Mouse (Mus musculus) limb, embryonic 14.5 days (tissue): ENCODE results near the gene Acot12. TPM values are rescaled to one million over a fixed set of nuclear protein-coding genes. Genes with fewer than 3 reads are reported as not detected.

ENCODE experiments used
- ATAC-seq: fragments of 200-750 bp; cut with Nextera tagmentation; 2 replicates; pipeline ENCODE4 v1.8.0; 2017; ENCODE audit warnings: low read depth, moderate number of reproducible peaks, moderate TSS enrichment; ENCODE audit not compliant: low FRiP score
- DNase-seq: peaks from one replicate; pipeline ENCODE4 v3.0.0-alpha.2; 2015; ENCODE audit warnings: low spot score
- H3K27ac ChIP-seq: fragments of 300-500 bp; sonication (generic); replicated peaks from 2 replicates; pipeline ENCODE4 v1.5.1; 2014; ENCODE audit warnings: low read depth, mild to moderate bottlenecking, low read length, moderate library complexity, mixed read lengths
- H3K27me3 ChIP-seq: fragments of 300-500 bp; sonication (generic); 2 replicates; pipeline ENCODE4 v1.6.1; 2014; ENCODE audit warnings: low read length, mixed read lengths; ENCODE audit not compliant: control insufficient read depth, insufficient read depth
- H3K36me3 ChIP-seq: fragments of 300-500 bp; sonication (generic); 2 replicates; pipeline ENCODE4 v1.6.1; 2014; ENCODE audit warnings: mild to moderate bottlenecking, low read length, moderate library complexity, mixed read lengths; ENCODE audit not compliant: control insufficient read depth, insufficient read depth
- H3K4me1 ChIP-seq: fragments of 300-500 bp; sonication (generic); 2 replicates; pipeline ENCODE4 v1.6.1; 2014; ENCODE audit warnings: antibody characterized with exemption, low read length, mixed read lengths; ENCODE audit not compliant: control insufficient read depth, insufficient read depth
- H3K4me2 ChIP-seq: fragments of 300-500 bp; sonication (generic); replicated peaks from 2 replicates; pipeline ENCODE4 v1.6.1; 2014; ENCODE audit warnings: low read depth, mild to moderate bottlenecking, low read length, moderate library complexity; ENCODE audit not compliant: severe bottlenecking
- H3K4me3 ChIP-seq: fragments of 300-500 bp; sonication (generic); replicated peaks from 2 replicates; pipeline ENCODE4 v1.5.1; 2014; ENCODE audit warnings: low read length
- H3K9ac ChIP-seq: fragments of 300-500 bp; sonication (generic); 2 replicates; pipeline ENCODE4 v1.6.1; 2014; ENCODE audit warnings: mild to moderate bottlenecking, low read depth, low read length, moderate library complexity; ENCODE audit not compliant: severe bottlenecking
- H3K9me3 ChIP-seq: fragments of 300-500 bp; sonication (generic); 2 replicates; pipeline ENCODE4 v1.6.1; 2016; ENCODE audit warnings: low read length; ENCODE audit not compliant: control insufficient read depth
- POLR2A ChIP-seq: fragments of 200-500 bp; IDR thresholded peaks from 2 replicates; pipeline ENCODE4 v1.8.0; 2012; ENCODE audit warnings: inconsistent platforms, mild to moderate bottlenecking, moderate library complexity, borderline replicate concordance; ENCODE audit not compliant: insufficient read depth, insufficient read length; ENCODE audit errors: extremely low read depth
- microRNA-seq: library from miRNA; unstranded; fragments of <30 nt; microRNA quantifications from one replicate; pipeline ENCODE4, GENCODE M21; 2016
- polyA plus RNA-seq, 2 experiments: library from polyadenylated mRNA; depleted of rRNA in 1 of 2; stranded (reverse) in 1 of 2; unstranded in 1 of 2; fragments of >200 nt; fragmentation: Nextera tagmentation in 1 of 2; extraction: Ambion mirVana in 1 of 2; gene quantifications; 2 replicates each; pipeline versions ENCODE4 v1.2.1 to v1.2.3; 2012 to 2014

The Acot12 gene
- polyA plus RNA-seq, 2 experiments: 0.11 TPM; not detected in 1

- Histone ChIP-seq H3K27ac (no peak overlapping the region), H3K9ac (no peak overlapping the region), H3K9me3 (no peaks in the 10 kb centered on the region), H3K4me1 (no peaks in the 10 kb centered on the region), H3K36me3 (no peaks in the 10 kb centered on the region), H3K27me3 (no peaks in the 10 kb centered on the region), H3K4me3 (no peak overlapping the region), H3K4me2 (no peak overlapping the region)
- TF ChIP-seq POLR2A: no peak
- DNase-seq: no peak
- ATAC-seq: no peak
These were observed 86.6 kb downstream of the Acot12 start for GRCm38 (mm10) chr13:91827876-91828275.

Small RNA genes within 50 kb of the gene (microRNA-seq; reads per million reads assigned to microRNA genes)
- not detected for gene Gm27656

Other genes with a start within 250 kb of the Acot12 start
- 39.0 and 40.3 TPM in 2 replicates for gene Zcchc9, start 66.2 kb downstream of the Acot12 start, polyA plus RNA-seq (2012; rRNA removed)
- gene Zcchc9, start 66.2 kb downstream of the Acot12 start, polyA plus RNA-seq (2014; fragmentation: Nextera tagmentation; extraction: Ambion mirVana): 21.9 and 25.6 TPM in 2 replicates
- gene Ckmt2, start 135.4 kb downstream of the Acot12 start, polyA plus RNA-seq (2012; rRNA removed): 0.68 and 1.2 TPM in 2 replicates
- 0.39 and 1.2 TPM in 2 replicates for gene Ckmt2, start 135.4 kb downstream of the Acot12 start, polyA plus RNA-seq (2014; fragmentation: Nextera tagmentation; extraction: Ambion mirVana)